Mouse (Mus musculus) CD4-positive, CD25-positive, alpha-beta regulatory T cell, adult 4 months (primary cell): ENCODE measurements around the gene C2cd5. TPM values are rescaled to one million over a fixed set of nuclear protein-coding genes. Genes with fewer than 3 reads are reported as not detected.

Source experiments
- ATAC-seq: one replicate; pipeline ENCODE4 v1.8.0; 2017
- polyA plus RNA-seq, 2 experiments: library from polyadenylated mRNA; unstranded; fragments of 100-300 nt; shearing (Covaris generic); gene quantifications; one replicate each; pipeline ENCODE4 v1.2.1; 2017

C2cd5 gene
- polyA plus RNA-seq, 2 experiments from 2014 or later: 68.3 to 103 TPM

DNA sequence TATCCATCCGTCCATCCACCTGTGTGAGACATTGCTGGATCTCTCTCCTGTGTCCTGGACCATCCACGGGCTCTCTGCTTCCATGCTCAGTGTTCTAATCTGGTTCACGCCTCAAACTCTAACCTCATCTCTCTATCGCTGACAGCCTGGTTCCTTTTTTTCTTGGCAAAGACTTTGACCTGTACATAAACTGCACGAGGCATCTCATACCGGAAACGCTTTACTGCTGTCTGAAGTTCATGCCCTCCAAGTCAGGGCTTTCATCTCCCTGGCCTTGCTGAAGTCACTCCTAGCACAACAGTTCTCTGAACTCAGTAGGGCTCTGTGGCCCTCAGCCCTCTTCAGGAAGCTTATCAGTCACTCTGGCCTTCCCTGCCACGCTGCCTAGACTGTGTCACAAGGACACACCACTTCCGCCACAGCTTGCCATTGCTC, 15.1 kb upstream of the C2cd5 start:
- ATAC-seq: peak; percentile 76

DNA sequence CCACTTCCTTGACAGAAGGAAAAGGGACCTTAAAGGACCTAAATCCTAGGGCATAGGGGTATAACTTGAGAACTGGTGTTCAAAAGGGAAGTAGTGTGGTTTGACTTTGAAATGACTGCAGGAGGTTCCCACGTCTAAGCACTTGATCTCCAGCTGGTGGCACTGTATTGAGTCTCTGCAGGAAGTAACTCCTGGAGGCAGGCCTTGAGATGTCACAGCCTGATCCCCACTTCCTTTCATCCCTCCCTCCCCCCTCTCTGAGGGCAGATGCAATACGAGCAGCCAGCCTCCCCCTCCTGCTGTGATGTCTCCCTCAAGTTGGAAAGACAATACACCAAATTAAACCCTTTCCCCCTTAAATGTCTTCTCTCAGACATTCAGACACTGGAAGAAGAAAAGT, 14.6 kb upstream of the C2cd5 start:
- peak; percentile 78 for ATAC-seq

DNA sequence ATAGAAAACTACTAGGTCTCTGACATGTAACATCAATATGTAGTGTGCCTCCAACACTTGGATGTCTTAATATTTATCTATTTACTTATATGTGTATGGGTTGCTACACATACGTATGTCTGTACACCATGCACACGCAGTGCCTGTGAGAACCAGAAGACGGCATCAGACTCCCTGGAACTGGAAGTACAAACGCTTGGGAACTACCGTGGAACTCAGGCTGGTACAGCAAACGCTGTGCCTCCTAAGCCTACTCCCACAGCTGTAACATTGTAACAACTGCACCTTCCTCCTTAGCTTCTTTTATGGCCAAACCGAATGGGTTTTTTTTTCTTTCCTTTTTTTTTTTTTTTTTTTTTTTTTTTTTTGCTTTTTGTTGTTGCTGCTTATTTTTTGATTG, 10.4 kb upstream of the C2cd5 start:
- ATAC-seq: no peak

DNA sequence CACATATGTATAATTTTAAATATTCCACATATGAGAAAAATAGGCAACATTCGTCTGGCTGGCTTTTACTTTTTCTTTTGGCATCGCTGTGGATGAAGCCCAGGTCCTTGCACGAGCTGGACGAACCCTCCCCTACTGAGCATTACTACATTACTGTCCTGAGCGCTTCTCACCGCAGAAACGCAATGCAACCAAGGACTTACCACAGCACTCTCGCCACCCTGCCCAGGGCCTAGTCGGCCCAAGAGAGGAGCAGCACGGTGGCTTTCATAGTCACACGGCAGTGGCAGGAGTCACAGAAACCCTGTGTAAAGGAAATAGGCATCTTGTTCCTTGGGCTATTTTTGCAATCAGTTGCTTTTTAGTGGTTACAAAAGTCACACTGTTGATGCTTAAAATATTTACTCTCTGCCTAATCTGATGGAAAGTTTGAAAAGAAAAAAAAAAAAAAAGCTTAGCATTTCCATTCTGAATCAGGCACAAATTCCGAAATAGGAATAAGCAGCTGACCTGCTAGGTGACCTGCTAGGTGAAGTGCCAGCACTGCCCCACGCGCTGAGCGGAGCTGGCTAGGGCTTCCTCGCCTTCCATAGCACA, 9.8 kb upstream of the C2cd5 start:
- no peak for ATAC-seq

DNA sequence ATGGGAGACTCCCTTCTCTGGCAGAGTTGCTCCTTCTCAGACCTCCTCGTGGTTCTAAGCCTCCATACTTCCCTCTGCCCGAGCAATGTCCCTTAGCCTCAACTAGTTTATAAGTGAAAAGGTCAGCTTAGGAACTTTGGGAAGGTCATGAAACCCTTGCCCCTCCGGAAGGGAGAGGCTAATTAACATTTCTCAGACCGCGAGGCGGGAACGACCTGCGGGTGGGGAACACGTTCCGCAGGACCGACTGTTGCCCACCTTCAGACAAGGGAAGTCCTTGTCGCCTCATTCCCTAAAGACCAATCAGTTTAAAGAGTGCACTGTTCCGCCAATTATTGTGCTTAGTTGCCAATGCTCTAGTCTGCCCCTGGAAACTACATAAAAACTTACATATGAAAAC, 8.1 kb upstream of the C2cd5 start:
- ATAC-seq: no peak

DNA sequence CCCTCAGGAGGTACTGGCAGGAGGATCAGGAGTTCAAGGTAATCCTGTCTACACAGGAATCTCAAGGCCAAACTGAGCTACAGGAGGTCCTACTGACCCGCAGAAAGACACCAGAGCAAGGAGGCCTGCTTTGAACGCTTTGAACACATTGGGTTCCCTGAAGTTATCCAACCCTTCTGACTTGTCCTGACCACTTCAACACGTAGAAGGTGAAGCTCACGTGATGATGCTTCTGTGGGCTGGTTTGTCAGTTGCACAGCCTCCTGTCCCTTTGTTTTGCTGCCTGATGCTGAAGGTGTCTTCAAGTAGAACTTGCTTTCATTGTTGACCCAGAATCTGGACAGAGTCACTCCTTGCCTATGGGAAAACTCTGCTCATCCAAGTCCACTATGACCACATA, 7.7 kb upstream of the C2cd5 start:
- no peak for ATAC-seq

DNA sequence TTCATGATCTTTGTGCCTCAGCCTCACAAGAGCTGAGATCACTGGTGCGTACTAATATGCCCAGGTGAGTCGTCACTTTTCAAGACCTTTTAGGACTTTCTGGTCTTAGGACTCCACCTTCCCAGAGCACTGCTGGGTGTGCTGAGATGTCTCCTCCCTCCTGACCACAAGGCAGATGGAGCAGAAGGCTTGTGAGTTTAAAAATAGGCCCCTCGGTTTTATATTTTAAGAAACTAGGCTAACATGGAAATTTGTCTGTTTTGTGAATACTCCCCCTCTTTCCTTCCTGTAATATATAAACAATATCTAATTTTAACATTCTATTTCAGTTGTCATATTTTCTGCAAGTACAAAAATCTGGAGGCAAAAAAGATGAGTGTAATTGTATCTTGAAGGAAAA, 5.8 kb upstream of the C2cd5 start:
- ATAC-seq: no peak

DNA sequence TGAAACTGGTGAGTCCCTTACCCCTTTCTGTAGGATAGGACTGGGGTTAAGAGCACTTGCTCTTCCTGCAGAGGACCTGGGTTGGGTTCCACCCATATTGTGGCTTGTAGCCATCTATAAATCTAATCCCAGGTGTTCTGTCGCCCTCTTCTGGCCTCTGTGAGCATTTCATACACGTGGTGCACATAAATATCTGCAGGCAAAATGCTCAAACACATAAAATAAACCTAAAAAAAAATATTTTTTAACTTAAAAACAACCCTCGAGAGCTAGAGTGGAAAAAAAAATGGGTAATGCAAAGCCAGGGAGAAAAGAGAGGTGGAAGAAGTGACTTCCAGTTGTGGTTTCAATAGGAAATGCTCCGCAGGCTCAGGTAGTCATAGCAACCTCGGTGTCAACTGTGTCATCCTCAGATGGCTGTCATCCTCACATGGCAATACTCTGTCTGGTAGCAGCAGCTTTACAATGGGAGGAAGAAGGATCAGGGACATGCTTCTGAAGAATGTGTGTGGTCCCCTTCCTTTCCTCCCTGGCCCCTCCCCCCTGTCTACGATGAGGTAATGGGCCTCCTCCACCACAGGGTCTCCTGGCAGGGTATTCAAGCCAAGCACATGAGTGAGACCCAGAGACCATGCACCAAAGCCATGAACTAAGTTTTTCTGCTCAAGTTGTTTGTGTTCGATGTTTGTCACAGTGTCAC, 4.2 kb upstream of the C2cd5 start:
- no peak for ATAC-seq

DNA sequence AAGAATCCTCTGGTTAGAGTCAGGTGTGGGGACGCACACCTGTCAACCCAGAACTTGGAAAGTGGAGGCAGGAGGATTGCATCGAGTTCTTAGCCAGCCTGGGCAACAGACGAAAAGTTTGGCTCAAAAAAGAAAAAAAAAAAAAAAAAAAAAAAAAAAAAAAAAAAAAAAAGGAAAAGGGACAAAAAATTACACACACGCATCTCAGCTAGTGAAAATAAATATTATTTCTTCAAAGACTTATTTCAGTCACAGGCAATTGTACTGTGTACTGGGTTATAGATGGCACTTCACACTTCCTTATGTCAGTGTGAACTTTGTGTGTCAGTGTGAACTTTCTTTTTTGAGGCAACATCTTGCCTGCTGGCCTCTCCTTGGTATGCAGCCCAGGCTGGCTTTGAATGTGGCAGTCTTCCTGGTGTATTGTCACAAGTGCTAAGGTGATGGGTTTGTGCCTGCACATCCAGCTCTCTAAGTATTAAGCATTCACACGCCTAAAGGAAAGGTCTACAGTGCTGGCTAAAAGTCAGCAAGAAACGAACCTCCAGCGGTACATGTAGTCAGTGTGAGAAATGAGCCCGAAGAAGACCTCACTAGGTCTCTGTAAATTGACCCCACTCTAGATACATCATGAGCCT, 656 bp upstream of the C2cd5 start:
- ATAC-seq: no peak

DNA sequence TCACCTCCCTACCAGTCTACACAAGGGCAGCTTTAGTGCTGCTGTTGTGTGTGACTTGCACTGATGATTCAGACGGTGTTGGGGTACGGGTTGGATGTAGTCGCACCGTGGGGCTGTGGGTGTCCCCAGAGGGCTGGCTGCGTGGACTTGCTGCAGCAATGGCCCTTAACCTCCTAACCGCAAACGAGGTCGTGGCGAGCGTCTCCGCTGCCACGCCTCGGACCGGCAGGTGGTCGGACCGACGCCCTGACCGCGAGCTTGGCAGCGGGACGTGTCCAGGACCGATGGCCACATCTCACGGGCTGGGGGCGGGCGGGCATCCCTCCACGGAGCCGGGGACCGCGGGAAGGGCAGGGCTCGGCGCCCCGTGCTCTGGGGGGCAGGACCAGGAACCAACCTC, 660 bp downstream of the C2cd5 start:
- ATAC-seq: peak; percentile 25

DNA sequence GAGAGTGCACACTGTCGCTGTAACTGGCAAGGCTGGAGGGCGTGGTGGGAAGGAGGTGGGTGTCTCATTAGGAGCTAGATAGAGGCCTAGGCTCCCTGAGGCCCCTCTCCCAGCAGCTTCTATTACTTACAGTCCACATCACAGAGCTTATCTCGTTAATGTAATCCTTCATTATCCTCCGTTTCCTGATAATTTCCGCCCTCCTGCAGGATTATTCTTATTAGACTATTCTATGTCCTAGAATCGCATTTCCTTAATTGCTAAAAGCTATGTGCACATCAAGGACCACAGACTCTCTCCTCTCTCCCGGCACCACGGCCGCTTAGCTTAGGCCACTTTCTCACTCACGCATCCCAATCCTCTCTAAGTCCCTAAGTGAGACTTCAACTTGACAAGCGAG, 4.8 kb downstream of the C2cd5 start:
- no peak for ATAC-seq

DNA sequence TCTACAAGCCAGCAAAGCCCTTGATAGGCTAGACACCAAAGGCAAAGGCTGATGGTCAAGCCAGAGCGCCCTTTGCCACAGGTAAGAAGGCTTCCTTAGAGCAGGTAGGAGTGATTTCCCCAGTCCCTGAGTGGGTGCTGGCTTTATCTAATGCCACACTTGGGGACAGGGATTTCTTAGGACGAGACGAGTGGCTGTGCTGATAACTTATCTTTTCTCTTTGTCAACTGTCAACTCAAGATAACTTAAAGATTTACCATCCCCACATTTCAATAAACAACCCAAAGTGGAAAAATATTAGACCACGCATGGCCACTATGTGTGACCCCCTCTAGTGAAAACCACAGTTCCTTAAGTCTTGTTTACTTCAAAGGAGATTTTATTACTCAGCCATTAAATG, 7.1 kb downstream of the C2cd5 start:
- no peak for ATAC-seq

DNA sequence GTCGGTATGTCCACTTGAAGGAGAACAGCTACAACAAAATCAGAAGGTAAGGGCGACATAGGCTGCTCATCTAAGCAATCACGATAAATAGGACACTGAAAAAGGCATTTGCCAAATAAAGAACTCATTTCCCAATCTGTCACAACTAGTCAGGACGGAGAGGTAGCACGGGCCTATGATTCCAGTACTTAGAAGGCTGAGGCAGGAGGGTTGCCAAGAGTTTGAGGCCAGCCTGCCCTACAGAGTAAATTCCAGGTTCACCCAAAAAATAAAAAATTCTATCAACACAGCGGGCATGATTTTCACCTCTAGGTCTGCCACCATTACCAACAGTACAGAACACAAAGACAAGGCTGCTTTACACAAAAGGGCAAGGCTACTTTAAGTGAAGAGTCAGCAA, 8.9 kb downstream of the C2cd5 start:
- ATAC-seq: no peak

DNA sequence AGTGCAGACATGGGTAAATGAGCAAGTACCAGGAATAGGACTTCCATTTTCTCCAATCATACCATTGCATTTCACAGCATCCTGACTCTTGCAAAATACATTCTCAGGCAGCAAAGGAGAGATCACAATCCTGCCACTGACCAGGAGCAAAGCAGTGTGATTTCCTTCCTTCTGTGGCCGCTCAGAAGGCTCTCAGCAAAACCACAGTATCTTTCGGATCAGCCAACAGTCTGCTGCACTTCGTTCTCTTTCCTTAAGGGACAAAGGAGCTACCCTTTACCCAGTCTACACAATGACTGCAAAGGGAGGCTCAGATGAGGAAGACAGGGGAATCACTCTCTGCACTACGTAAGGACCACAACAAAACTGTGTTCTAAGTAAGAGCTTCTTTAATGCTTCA, 12.6 kb downstream of the C2cd5 start:
- no peak for ATAC-seq

DNA sequence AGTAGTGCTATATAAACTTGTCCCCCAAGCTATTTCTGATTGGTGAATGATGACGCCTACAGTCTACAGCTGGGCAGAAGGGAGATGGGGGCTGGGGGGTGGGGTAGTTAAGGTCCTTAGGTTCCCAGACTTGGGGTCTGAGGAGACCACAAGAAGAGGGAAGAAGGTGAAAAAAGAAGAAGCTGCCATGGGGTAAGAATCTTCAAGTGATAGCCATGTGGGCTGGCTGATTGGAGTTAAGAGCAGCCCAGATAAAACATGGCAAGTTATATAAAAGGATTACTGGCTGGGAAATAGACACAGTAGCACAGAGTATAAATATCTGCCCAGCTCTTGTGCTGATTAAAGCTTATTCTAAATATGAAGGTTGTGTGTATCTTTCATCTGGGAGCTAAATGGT, 14.0 kb downstream of the C2cd5 start:
- ATAC-seq: no peak

DNA sequence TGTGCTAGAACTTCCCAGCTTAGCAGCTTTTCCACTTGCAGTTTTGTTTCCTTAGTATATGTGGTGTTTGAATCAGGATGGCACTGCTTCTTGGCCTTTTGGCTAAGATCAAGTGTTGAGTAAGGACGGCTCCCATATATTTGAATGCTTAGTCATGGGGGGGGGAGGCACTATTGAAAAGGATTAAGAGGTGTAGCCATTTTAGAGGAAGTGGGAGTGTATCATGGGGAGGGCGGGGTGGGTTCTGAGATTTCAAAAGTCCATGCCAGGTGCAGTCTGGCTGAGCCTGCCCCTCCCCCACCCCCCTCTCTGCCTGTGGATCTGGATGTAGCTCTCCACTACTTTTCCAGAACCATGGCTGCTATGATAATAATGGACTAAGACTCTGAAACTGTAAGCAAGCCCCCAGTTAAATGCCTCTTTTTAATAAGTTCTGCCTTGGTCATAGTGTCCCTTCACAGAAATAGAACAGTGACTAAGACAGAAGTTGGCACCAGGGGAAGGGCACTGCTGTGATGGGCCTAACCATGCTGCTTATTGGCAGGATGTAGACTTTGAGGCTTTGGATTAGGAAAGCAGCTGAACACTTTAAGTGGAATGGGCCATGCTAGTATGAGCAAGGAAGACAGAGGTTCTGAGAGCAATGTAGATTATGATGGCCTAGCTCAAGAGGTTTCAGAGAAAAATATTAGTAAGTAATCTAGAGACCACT, 15.5 kb downstream of the C2cd5 start:
- ATAC-seq: no peak

DNA sequence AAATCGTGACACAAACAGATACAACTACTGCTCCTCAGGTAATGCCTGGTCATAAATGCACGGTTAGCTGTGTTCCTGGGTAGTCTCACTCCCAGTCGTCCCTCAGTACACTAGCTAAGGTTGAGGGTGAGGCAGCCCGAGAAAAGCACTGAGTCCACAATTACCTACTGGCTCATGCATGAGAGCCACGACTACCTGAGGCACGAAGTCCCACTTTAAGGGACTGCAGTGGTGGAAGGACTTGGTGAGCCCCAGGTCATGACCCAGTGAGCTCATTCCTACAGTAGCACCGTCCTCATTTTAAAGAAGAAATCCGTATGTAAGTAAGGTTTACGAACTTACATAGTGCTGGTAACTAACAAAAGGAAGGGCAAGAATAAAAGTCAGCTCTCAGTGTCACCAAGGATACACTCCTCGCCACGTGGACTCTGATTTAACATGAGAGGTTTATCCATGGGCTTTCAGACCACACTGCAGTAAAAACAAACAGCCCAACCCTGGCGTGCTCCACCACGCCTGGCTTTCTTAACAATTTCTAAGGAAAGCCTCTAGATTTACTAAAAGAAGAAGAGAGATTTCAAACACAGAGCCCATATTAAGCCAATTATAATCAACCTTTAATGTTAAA, 18.3 kb downstream of the C2cd5 start:
- ATAC-seq: no peak

DNA sequence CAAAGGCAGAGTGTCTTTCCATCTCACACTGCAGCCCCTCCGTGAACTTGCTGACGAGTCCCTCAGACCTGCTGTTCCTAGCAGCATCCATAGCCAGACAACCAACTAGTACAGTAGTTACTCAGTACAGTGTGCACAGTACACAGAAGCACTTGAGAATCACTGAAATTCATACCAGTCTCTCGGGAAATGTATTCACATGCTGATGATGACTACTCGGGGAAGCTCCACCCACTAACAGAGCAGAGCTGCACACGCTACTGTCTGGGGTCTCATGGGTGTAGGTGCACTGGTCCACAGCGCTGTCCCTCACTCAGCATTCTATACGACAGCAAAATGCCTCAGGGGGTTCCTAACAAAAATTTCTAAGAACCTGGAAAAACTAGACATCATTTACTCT, 19.2 kb downstream of the C2cd5 start:
- no peak for ATAC-seq

DNA sequence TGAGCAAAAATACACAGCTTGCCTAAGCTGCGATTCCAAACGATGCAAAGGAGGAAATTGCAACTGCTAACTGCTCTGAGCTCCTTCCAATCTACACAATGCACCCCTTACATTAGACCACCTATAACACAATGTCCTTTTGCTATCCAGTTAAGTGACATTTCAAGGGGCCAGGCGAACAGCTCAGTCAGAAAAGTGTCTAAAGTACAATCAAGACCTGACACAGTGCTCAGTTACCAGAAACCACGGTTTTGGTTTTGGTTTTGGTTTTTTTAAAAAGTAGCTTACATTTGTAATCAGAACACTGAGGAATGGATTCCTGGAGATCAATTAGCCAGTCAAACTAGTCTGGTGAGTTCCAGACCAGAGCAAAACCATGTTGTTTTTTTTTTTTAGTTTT, 20.8 kb downstream of the C2cd5 start:
- peak; percentile 65 for ATAC-seq

DNA sequence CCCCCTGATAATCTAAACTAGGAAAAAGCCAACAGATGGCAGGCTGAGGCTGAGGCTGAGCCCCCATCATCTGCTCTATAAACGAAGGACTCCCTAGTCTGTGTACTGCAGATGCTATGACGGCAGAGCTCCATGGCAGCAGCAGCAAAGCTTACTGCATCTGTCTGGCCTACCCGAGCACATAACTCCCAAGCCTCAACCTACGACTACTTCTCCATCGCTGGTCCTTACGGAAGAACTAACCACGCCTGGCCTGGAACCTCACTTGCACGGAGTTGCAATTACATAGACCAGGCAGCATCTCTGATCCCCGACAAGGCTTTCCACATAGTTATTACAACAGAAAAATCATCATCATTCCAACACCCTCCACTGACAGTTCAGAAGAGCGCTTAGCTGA, 23.5 kb downstream of the C2cd5 start:
- peak; percentile 35 for ATAC-seq

DNA sequence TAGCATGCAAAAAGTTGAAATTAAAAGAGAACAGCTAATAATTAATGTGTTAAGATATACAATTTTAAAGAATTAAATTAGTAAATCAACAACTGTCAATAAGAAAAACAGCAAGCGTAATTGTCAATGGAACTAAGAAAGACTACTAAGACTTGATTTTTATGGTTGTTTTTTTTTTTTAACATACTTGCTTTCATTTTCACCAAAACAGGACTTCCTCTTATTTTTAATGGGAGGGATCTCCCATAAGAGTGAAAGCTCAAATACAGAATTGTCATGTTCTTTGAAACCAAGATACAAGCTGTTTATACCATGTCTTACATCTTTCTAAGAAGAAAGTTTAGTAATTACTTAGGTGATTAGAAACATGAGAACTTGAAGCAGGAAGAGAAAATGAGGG, 26.0 kb downstream of the C2cd5 start:
- peak; percentile 67 for ATAC-seq

DNA sequence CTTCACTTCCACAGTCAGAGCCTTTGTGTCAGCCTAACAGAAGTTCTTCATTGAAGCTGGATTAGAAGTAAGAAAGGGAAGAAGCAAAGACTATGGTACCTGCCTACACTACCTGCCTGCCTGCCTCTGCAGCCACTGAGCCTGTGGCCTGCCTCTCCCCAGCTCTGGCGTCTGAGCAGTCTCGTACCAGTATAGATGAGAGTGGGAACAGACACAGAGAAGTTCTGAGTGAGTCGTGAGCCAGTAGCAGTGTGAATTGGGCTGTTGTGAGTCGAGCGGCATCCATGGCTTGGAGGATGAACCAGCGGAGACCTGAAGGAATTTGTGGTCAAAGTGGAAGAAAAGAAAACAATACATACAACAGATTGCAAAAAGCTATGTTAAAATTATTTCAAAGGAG, 26.5 kb downstream of the C2cd5 start:
- no peak for ATAC-seq

DNA sequence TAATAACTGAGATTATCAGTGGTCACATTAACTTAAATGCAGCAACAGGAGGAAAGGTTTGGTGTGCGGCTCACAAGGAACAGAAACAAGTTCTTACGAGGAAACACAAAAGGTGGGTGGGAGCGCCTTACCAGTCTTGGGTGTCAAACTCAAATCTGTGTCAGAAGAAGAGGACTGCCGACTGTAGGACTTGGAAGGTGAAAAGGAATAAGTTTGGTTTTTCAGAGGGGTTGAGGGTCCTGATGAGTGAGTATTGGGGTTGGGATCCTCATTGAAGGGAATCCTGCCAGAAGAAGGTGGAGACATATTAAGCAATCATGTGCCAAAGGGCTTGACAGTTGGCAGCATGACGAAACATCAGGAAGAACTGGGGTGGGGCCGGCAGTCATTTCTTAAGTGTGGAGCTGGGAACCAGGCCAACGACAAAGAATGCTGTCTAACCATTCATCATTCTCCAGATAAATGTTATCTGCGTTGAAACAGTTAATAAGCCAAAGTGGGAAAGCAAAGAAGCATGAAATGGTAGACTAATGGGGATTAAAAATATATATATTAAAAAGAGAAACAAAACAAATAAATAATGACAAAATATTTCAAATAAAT, 27.4 kb downstream of the C2cd5 start:
- no peak for ATAC-seq
